Mouse (Mus musculus) heart, embryonic 13.5 days (tissue): ENCODE data around the gene Pigu. TPM values are rescaled to one million over a fixed set of nuclear protein-coding genes. Genes with fewer than 3 reads are reported as not detected.

Source experiments
- ATAC-seq: fragments of 200-750 bp; cut with Nextera tagmentation; 2 replicates; pipeline ENCODE4 v1.8.0; 2017; ENCODE audit warnings: moderate TSS enrichment; ENCODE audit not compliant: insufficient number of reproducible peaks, low FRiP score, low TSS enrichment; ENCODE audit errors: extremely low read depth
- H3K27ac ChIP-seq: fragments of 300-500 bp; sonication (generic); replicated peaks from 2 replicates; pipeline ENCODE4 v1.5.1; 2015; ENCODE audit warnings: moderate library complexity, mild to moderate bottlenecking, inconsistent platforms
- H3K27me3 ChIP-seq: fragments of 300-500 bp; sonication (generic); replicated peaks from 2 replicates; pipeline ENCODE4 v1.6.1; 2015; ENCODE audit warnings: mild to moderate bottlenecking, inconsistent platforms
- H3K36me3 ChIP-seq: fragments of 300-500 bp; sonication (generic); 2 replicates; pipeline ENCODE4 v1.6.1; 2015; ENCODE audit warnings: mild to moderate bottlenecking, inconsistent platforms
- H3K4me1 ChIP-seq: fragments of 300-500 bp; sonication (generic); 2 replicates; pipeline ENCODE4 v1.6.1; 2015; ENCODE audit warnings: inconsistent platforms
- H3K4me2 ChIP-seq: fragments of 300-500 bp; sonication (generic); 2 replicates; pipeline ENCODE4 v1.6.1; 2015; ENCODE audit warnings: inconsistent platforms, mild to moderate bottlenecking, moderate library complexity
- H3K4me3 ChIP-seq: fragments of 300-500 bp; sonication (generic); 2 replicates; pipeline ENCODE4 v1.5.1; 2015; ENCODE audit warnings: moderate library complexity, mild to moderate bottlenecking, inconsistent platforms
- H3K9ac ChIP-seq: fragments of 300-500 bp; sonication (generic); 2 replicates; pipeline ENCODE4 v1.6.1; 2015; ENCODE audit warnings: inconsistent platforms, mild to moderate bottlenecking, moderate library complexity
- H3K9me3 ChIP-seq: fragments of 300-500 bp; sonication (generic); 2 replicates; pipeline ENCODE4 v1.6.1; 2016; ENCODE audit warnings: inconsistent platforms
- WGBS: fragments of 180-500 bp; shearing (Covaris S2); methylation state at CpG from one replicate; pipeline ENCODE4 v1.1.7; 2015; ENCODE audit warnings: mixed read lengths; 5-methylcytosine and 5-hydroxymethylcytosine counted together
- polyA plus RNA-seq: library from polyadenylated mRNA; unstranded; fragments of >200 nt; fragmentation: Nextera tagmentation; extraction: Ambion mirVana; gene quantifications from 2 replicates; pipeline ENCODE4 v1.2.1, GENCODE M21; 2015

Pigu gene
- polyA plus RNA-seq, 1 experiment from 2014 or later: 53.2 TPM

DNA sequence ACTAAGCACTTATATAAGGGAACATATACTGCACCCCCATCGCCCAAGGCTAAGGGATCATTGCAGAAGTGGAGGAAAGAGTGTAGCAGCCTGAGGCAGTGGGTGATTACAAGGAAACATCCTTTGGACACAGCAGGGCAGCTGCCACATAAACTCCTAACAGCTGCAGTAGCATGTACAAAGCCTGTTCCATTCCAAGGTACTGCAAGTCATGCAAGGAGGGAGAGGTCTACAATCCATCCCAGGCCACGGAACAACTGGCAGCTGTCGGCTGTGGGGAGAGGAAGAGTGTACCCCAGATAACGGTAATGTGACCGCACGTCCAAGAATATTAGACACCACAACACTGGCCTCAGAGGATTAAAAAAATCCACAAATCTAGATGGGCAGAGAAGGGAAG, 91.7 kb downstream of the Pigu start:
- WGBS: 82% methylated on average over 6 of the region's 6 CpGs
- H3K27me3 ChIP-seq: no peaks in the 10 kb centered on the region
- no peak overlapping the region for H3K9ac ChIP-seq
- no peak overlapping the region for H3K4me2 ChIP-seq
- ATAC-seq: no peak
- no peaks in the 10 kb centered on the region for H3K4me1 ChIP-seq
- H3K9me3 ChIP-seq: no peaks in the 10 kb centered on the region
- no peak overlapping the region for H3K4me3 ChIP-seq
- no peaks in the 10 kb centered on the region for H3K36me3 ChIP-seq
- no peak overlapping the region for H3K27ac ChIP-seq

DNA sequence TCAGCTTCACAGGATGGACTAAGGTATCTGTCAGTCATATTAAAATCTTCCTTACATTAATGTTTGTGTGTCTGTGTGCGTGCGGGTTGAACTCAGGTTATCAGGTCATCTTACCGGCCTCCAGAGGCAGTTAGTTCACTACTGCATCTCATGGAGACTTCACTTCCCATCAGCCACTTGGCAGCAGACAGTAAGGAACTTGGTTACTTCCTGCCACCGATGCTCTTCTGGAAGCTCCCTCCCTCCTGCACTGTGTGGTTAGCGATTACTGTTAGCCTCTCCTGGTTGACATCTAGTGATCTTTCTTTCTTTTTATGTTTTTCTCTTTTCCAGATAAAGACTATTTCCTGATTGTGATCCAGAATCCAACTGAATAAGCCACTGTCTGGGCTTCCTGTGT, 107.6 kb downstream of the Pigu start:
- no peaks in the 10 kb centered on the region for H3K27me3 ChIP-seq
- peaks cover 16% of the 10 kb centered on the region for H3K4me1 ChIP-seq
- no peak for ATAC-seq
- H3K27ac ChIP-seq: no peak overlapping the region
- 85% methylated on average over 5 of the region's 5 CpGs for WGBS
- H3K4me2 ChIP-seq: no peak overlapping the region
- H3K9ac ChIP-seq: no peak overlapping the region
- no peak overlapping the region for H3K4me3 ChIP-seq
- H3K9me3 ChIP-seq: no peaks in the 10 kb centered on the region
- H3K36me3 ChIP-seq: peaks cover 73% of the 10 kb centered on the region

DNA sequence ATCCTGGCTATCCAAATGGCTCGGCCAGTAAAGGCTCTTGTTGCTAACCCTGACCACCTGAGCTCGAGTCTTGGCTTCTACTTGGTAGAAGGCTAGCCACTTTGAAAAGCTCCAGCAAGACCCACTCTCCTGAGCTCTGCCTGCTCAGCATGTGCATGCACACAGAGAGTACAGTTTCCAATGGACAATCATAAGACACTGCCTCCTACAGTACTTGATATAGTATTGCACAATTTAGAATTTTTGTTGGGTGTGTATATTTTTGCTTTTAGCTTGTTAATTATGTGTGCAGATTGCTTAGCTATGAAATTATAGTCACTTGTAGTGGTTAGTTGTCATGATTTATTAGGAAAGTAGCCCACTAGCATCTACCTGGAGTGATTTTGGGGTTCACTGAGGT, 108.5 kb downstream of the Pigu start:
- H3K9ac ChIP-seq: no peak overlapping the region
- no peaks in the 10 kb centered on the region for H3K9me3 ChIP-seq
- no peak for ATAC-seq
- WGBS: 87% methylated on average over 2 of the region's 2 CpGs
- H3K4me2 ChIP-seq: no peak overlapping the region
- no peak overlapping the region for H3K4me3 ChIP-seq
- H3K27me3 ChIP-seq: no peaks in the 10 kb centered on the region
- H3K36me3 ChIP-seq: peaks cover 81% of the 10 kb centered on the region
- H3K4me1 ChIP-seq: peaks cover 16% of the 10 kb centered on the region
- no peak overlapping the region for H3K27ac ChIP-seq

DNA sequence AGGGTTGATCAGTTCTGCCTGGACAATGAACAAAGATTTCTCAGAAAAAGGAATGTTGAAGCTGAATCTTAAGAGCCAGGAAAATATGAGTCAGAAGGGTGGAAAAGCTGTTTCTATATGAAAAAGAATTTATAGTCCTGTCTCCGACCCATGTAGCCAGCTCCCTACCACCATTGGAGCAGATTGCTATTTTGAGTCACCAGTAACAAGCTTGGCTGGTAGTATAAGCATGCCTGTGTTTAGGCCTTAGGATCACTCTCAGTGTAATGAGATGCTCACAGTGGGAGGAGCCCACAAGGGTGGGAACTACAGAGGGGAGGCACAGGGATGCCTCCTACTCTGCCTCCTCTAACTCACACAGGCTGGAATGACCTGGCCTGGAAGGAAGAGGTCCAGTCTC, 109.0 kb downstream of the Pigu start:
- Histone ChIP-seq H3K27ac (no peak overlapping the region), H3K36me3 (peaks cover 86% of the 10 kb centered on the region), H3K27me3 (no peaks in the 10 kb centered on the region), H3K4me1 (peaks cover 16% of the 10 kb centered on the region), H3K9me3 (no peaks in the 10 kb centered on the region), H3K4me3 (no peak overlapping the region), H3K4me2 (no peak overlapping the region), H3K9ac (no peak overlapping the region)
- 79% methylated on average over 1 of the region's 1 CpGs for WGBS
- no peak for ATAC-seq

DNA sequence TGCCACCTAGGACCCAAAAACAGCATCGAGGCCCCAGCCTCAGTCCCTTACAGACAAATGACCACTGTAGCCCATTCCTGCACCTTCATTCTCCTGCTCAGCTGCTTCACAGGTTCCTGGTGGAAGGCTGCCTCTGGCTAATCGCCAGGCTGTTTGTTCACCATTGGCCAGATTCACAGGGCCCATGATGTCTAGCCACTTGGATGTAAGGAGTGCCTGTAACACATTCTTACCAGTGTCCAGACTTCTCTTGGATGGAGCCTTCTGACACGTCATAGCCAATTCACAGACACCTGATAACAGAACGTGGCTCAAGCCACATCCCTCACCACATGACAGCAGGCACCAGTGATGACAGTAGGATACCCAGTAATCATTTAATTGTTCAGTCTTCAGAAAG, 111.0 kb downstream of the Pigu start:
- Histone ChIP-seq H3K4me3 (no peak overlapping the region), H3K27ac (peak overlapping the region; percentile 67), H3K36me3 (peaks cover 95% of the 10 kb centered on the region), H3K27me3 (no peaks in the 10 kb centered on the region), H3K4me2 (no peak overlapping the region), H3K9ac (no peak overlapping the region), H3K4me1 (peaks cover 23% of the 10 kb centered on the region), H3K9me3 (no peaks in the 10 kb centered on the region)
- WGBS: 48% methylated on average over 4 of the region's 4 CpGs
- ATAC-seq: no peak

DNA sequence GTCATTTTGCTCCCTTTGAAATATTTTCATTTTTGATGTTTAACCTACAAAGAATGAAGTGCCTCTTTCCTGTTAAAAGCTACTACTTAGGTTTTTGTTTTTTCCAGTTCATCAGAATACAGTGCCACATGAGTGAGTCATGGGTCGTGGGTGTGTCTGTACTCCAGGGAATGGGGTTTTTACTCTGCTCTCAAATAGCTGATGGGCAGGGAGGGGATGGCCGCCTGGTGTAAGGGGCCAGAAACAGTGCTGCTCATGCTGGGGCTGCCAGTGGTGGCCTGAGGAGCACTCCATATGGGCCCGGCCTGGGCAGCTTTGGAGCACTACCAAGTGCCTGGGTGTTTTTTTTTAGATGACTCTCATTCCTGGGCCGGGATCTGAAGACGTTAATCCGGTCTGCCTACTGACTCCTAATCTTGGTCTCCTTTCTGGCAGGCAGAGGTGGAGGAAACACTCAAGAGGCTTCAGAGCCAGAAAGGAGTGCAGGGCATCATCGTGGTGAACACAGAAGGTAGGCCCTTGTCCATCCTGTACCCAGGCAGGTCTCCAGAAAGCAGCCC, 114.9 kb downstream of the Pigu start:
- peak overlapping the region; percentile 39 for H3K27ac ChIP-seq
- no peaks in the 10 kb centered on the region for H3K9me3 ChIP-seq
- no peak overlapping the region for H3K4me3 ChIP-seq
- H3K27me3 ChIP-seq: no peaks in the 10 kb centered on the region
- no peak overlapping the region for H3K4me2 ChIP-seq
- peaks cover 48% of the 10 kb centered on the region for H3K4me1 ChIP-seq
- peaks cover 67% of the 10 kb centered on the region for H3K36me3 ChIP-seq
- 52% methylated on average over 7 of the region's 7 CpGs for WGBS
- ATAC-seq: no peak
- 0 out of 2 replicates have a peak overlapping the region, but pooled peaks have one; percentile 33 for H3K9ac ChIP-seq

DNA sequence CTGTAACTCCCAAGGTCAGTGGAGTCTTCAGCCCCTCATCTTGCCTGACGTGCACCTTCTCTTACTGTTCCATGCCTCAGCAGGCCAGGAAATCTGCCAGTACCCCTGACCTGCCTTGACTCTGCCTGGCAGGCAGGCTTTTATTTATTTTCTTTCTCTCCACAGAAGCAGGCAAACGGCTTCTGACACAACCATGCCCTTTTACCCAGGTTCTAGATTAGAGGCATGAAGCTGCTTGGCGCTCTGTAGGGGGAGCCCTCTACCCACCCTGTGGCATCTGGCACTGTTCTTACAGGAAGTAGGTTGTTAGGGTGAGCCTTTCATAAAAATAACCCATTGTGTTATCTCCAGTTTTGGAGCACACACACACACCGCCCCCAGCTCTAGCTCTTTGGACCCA, 116.3 kb downstream of the Pigu start:
- Histone ChIP-seq H3K27me3 (no peaks in the 10 kb centered on the region), H3K9me3 (no peaks in the 10 kb centered on the region), H3K27ac (no peak overlapping the region), H3K4me3 (no peak overlapping the region), H3K9ac (no peak overlapping the region), H3K36me3 (peaks cover 53% of the 10 kb centered on the region), H3K4me2 (no peak overlapping the region), H3K4me1 (peaks cover 47% of the 10 kb centered on the region)
- WGBS: 71% methylated on average over 4 of the region's 4 CpGs
- no peak for ATAC-seq

DNA sequence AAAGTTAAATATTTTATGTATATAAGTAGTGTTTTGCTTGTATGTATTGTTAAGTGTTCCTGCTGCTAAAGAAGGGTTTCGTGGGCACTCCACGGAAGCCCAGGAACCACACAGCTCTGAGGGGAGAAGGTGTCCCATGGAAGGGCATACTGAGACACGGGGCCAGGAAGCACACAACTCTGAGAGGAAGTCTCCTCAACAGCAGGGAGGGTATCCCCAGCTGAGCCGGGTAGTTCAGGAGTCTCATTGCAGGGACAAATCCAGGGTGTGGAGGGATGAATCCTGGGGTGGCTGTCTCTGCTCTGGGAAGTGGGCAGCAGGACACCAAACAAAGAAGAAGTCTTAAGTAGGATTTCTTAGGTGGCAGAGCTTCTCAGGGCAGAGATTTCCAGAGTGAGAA, 120.0 kb downstream of the Pigu start:
- ATAC-seq: no peak
- Histone ChIP-seq H3K4me2 (peak overlapping the region; percentile 95), H3K9ac (peak overlapping the region; percentile 89), H3K27me3 (no peaks in the 10 kb centered on the region), H3K4me1 (peaks cover 40% of the 10 kb centered on the region), H3K4me3 (peak overlapping the region; percentile 90), H3K36me3 (peaks cover 17% of the 10 kb centered on the region), H3K9me3 (no peaks in the 10 kb centered on the region), H3K27ac (peak overlapping the region; percentile 88)
- WGBS: 8% methylated on average over 4 of the region's 4 CpGs

DNA sequence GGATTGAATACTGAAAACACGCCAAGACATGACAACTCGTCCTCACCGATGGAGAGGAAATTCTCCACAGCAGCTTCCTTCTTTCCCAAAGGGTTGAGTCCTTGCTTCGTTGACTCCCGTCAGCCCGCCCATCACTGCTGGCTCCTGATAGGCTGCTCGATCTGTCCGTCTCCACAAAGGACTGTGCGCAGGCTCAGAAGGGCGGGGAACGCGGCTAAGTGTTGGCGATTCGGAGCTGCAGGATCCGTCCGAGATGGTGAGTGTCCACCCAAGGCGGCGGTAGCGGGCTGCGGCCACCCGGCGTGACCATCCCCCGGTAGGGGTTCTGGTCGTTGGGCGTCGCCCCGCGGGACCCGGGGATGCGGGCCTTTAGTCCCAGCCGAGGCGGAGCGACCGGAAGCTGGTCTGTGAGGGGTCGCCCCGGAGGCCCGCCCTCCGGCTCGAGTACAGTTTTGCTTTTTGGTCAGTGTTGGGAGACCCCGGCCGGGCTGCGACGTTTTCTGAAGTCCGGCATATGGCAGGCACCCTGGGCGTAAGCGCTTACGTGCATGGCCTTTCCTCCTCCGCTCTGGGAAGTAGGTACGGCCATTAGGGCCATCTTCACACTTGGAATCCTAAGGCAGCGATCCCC, 120.8 kb downstream of the Pigu start, which contains the start of gene Dynlrb1:
Dynlrb1 (plus strand) TSS at position 172 of the 631 bp plus-strand sequence.
- WGBS: 0% methylated on average over 50 of the region's 50 CpGs
- ATAC-seq: peak; percentile 97

DNA sequence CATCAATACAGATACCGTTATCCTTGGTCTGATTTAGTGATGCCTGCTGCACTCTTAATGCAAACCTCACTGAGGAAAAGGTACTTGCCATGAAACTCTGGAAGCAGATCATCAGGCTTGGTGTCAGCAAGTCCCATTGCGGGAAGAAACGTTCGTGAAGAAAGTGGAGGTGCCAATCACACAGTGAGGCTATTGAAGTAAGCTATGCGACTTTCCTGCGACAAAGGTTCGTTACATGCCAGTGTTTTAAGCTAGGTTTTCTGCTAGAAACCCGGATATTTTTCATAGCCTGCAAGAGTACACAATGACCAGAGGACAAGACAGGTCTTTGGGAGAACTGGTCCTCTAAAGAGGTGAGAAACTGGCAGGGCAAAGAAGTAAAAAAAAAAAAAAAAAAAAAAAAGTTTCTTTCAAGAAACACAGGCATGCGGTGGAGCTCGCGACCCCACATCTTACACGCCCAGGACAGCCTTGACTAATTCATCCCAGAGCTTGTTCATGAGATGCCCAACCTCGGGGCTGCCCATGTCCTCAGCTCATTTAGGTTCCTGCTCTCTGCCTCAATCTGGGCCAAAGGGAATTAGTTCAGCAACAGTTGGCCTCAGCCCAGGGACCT, 121.4 kb downstream of the Pigu start:
- Histone ChIP-seq H3K36me3 (peaks cover 7% of the 10 kb centered on the region), H3K9me3 (no peaks in the 10 kb centered on the region), H3K27ac (peak overlapping the region; percentile 88), H3K9ac (peak overlapping the region; percentile 89), H3K4me1 (peaks cover 34% of the 10 kb centered on the region), H3K27me3 (no peaks in the 10 kb centered on the region), H3K4me3 (peak overlapping the region; percentile 90), H3K4me2 (peak overlapping the region; percentile 95)
- peak; percentile 61; the same call in 1 of the 2 replicates for ATAC-seq
- WGBS: 6% methylated on average over 13 of the region's 13 CpGs

More for the DNA sequence above, 120.8 kb downstream of the Pigu start, which contains the start of gene Dynlrb1:
- Histone ChIP-seq H3K9ac (peak within 1 kb of the TSS; percentile 89), H3K4me1 (peaks cover 37% of the 10 kb centered on the region), H3K4me3 (peak within 1 kb of the TSS; percentile 90), H3K27ac (peak within 1 kb of the TSS; percentile 88), H3K9me3 (no peaks in the 10 kb centered on the region), H3K27me3 (no peaks in the 10 kb centered on the region), H3K4me2 (peak within 1 kb of the TSS; percentile 95), H3K36me3 (peaks cover 13% of the 10 kb centered on the region)
